Mouse (Mus musculus) cerebellum, adult 8-10 months (tissue): ENCODE data around the gene Topors.
"Not testable (repeated sequence)": the region's sequence is repeated elsewhere in the genome, so short reads cannot be mapped to it uniquely, and the experiment has no call there.

Source experiments
- DNase-seq: peaks from one replicate; pipeline ENCODE4 v3.0.0; 2022

Gene Topors

DNA sequence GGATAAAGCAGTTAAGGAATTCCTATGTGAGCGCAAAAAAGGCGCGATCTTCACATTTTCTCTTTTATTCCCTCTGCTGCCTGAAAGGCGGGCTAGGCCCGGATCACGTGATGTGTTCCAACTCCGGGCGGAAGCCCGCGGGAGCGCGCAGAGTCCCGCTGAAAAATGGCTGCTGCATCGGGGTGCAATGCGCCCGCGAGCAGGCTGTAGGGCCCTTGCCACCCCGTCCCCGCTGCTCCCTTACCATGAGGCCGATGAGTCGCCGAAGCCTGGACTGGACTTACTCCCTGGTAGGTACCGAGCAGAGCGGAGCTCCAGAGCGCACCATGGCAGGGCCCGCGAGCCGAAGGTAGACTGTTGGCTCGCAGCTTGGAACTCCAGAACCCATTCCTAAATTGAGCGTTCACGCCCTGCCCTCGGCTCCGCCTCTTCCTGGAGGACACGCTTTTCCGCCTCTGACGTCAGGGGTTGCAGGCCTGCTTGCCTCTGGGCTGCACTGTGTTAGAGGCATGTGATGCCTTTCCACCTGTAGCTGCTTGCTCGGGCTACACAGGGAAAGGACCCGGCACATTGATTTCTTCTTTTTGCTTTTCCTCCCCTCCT lies at the start of gene Topors, which contains the start of gene Smim27:
TSS of gene Topors (minus strand) at position 421 of the 603 bp plus-strand sequence.
TSS of gene Smim27 (plus strand) at position 150 of the 603 bp plus-strand sequence.
- peak; percentile 91 for DNase-seq

DNA sequence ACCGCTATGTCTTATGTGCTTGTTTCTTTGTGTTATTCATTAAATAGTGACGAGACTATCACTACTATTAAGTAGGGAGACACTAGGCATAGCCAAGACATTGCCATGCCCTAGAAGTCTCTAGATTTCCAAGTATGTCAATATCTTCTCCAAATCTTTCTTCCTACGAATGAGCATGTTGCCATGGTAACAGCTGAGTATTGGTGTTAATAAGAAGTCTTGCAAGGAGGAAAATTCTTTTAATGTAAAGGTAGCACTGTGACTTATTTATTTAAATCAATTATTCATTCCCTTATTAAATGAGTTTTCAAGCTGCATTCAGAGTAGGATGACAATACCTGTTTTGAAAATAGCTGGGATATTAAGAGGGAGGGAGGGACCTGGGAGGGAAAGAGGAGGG lies 47.8 kb upstream of the Topors start:
- no peak for DNase-seq

DNA sequence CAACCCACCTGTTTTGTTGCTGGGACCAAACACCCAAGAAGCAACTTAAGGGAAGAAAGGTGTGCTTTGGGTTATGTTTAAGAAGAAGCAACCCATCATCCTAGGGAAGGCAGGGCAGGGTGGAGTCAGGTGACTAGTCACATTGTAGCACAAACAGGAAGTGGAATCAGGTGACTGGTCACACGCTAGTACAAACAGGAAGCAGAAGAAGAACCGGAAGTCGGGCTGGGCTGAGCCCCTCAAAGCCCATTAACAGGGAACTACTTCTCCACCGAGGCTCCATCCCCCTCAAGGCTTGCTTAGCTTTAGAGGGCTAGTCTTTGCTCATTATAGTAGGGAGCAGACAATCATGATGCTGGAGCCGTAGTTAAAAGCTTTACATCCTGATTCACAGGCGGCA lies 43.4 kb upstream of the Topors start:
- no peak for DNase-seq

DNA sequence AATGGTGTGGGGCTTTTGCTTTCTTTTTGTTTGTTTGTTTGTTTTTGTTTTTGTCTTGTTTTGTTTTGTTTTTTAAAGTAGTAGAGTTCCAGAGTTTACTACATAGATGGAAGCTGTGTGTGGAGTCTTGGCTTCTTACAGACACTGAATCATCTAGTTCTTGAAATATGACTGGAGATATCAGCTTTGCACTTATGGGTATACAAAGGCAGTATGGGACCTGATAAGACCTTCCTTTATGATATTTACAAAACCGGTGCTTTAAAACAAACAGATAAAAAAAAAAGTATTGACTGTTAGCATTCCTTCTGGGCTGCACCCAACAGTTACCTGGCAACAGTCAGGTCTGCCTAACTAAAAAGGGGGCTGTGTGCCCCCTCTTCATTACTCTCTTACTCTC lies 42.6 kb upstream of the Topors start:
- DNase-seq, result no peak

- no peak for DNase-seq
Observed at GRCm38 (mm10) chr4:40310796-40311383, 41.2 kb upstream of the Topors start.

DNA sequence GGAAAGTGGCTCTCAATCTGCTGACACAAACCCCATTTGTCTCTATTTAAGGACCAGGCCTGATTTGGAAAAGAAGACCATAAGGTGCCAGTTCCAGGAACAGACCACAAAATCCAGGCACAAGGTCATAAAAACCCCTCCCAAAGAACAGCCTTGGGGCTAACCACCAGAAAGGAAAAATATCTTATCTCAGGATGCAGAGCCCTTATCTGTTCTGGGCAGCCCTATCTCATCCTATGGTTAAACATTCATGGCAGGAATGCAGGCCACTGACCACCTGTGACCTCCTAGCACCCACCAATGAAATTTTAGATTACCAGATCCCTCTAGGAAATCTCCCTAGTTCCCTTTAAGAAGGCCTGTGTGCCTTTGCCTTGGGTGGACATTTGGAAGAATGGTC lies 40.0 kb upstream of the Topors start:
- no peak for DNase-seq

GRCm38 (mm10) chr4:40302445-40303125 lies 32.9 kb upstream of the Topors start:
- no peak for DNase-seq

DNA sequence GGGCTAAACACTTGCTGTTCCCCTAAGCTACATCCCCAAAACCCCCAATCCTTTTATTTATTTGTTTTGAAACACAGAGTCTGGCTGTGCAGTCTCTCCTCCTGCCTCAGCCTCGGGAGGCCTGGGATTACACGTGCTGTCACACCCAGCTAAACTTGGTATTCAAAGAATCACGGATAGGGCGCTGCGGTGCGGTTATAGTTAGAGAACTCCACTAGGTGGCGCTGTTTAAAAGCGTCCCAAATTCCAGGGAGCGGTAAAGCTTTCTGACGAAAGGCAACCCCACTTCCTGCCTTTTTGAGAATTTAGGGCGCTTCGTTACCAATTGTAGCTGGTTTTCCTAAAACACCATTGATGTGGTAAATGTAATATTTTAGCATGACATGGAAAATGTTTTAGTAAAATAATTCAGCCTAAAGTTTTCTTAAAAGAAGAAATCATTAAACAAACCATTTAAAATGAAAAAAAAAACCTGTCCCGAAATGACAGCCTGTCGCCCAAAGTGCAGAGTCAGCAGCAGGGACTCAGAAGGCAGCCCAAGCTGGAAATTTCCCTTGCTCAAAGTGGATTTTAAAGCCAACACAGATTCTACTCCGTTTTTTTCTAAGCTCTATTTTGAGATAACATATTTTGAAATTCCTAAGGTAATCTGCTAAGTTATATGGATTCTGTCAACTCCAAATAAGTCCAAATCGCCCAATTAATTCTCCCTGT lies 31.6 kb upstream of the Topors start:
- DNase-seq, result peak; percentile 72

DNA sequence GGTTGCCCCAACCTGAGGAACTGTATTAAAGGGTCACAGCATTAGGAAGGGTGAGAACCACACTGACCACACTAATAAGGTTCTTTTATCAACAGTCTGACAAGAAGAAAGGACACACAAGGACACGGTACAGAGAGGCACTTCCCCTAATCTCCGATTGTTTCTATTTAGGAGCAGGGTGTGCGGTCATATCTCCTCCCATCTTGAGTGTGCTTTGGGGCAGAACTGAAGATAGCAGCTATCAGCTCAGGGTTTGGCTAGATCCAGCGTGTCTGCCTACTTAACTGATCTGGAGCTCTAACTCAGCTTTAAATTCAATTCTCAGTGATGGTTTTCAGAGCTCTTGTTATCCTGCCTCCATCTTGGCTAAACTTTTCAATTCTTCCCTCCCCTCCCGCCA lies 29.5 kb upstream of the Topors start:
- DNase-seq, result no peak

GRCm38 (mm10) chr4:40291511-40291910 lies 21.9 kb upstream of the Topors start:
- DNase-seq, result not testable (repeated sequence)

GRCm38 (mm10) chr4:40289046-40289445 lies 19.4 kb upstream of the Topors start:
- DNase-seq, result no peak

GRCm38 (mm10) chr4:40287415-40287814 lies 17.8 kb upstream of the Topors start:
- no peak for DNase-seq

DNA sequence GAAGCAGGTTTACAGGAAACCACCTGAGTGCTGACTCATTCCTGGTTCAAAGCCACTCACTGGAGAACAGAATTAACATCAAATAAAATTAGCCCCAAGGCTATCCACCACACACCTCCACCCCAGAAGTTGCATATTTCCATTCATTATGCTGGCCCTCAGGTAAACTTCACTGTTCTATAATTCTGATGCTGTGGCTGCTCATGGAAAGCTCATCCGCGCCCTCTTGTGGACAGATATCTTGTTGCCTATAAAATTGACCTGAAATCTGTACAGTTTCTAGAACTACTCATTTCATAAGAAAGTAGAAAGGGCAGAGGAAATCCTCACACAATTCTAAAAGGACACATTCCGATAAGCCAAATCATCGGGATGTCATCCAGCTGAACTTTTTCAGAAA lies 15.9 kb upstream of the Topors start:
- peak; percentile 65 for DNase-seq

DNA sequence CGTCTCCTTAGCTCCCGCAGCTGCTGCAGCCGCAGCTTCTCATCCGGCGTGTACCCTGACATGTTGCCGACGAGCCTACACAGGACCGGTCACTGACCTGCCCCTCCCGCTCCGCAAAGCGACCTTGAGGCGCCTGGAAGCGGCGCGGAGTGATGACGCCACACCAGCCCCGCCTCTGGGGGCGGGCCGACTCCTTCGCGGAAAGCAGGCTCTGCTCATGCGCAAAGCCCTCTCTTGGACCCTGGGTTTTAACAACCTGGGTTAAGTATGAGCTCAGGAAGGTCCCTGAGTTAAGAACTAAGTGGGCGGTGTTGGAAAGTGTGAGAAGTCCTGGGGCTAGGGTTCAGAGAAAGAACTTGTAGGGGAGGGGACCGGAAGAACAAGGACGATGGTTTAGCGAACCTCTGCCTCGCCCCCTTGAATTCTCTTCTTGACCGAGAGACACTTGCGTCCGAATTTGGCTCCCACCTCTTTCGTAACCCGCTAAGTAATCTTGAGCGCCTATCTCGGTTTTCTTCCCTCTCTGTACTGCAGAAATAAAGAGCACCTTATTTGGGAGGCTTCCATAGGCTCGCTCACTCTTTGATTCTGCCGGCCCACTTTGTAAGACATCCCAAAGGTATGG lies 9.7 kb upstream of the Topors start, which contains the start of gene Ndufb6:
TSS of gene Ndufb6 (minus strand) at position 146 of the 625 bp plus-strand sequence.
- peak; percentile 94 for DNase-seq

GRCm38 (mm10) chr4:40278880-40279275 lies 9.2 kb upstream of the Topors start:
- no peak for DNase-seq

DNA sequence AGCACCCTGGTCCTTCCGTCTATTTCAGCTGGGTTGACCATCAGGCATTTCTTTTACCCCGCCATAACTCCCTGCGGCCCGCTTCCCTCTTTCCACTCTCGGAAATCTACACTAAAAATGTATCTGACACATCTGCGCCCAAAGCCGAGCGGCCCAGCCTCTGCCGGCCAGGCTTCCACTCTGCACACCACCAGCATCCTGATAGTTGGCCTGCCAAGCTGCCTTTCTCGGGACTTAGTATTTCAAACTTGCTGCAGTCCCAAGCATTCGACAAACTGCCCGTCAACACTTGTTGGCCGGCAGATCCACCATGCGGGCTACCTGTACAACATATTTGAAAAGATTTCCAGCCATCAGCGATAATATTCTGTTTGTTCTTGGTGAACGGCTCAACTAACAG lies 815 bp downstream of the Topors start:
- no peak for DNase-seq

DNA sequence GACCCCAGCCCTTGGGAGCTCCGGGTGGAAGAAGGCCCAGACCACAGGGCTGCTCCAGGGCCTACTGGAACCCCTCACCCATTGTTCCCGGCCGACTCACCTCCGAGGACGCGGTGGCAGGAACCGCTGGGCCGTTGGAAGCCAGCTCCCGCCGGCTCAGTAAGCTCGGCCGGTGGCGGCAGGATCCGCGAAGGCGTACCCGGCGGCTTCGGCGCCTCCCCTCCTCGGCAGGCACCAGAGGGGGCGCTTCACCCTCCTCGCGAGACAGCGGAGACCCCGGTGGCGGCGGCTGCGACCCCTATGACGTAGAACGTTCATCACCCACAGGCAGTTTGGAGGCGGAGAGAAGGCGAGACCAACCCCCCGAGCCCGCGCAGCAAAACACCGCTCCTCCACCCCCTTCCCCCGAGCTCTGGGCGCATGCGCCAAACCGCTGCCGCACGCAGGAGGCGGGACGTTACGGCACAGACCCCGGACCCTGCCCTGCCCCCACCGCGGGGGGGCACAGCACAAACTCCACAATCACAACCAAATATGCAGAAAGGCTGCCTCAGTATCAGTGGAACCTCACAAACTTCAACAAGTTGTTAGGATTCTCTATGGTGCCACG lies 1.3 kb downstream of the Topors start:
- DNase-seq, result peak; percentile 78

GRCm38 (mm10) chr4:40267681-40268080 lies 2.0 kb downstream of the Topors start:
- peak; percentile 11 for DNase-seq

- DNase-seq, result no peak
Observed at GRCm38 (mm10) chr4:40264321-40264720, 5.3 kb downstream of the Topors start.

DNA sequence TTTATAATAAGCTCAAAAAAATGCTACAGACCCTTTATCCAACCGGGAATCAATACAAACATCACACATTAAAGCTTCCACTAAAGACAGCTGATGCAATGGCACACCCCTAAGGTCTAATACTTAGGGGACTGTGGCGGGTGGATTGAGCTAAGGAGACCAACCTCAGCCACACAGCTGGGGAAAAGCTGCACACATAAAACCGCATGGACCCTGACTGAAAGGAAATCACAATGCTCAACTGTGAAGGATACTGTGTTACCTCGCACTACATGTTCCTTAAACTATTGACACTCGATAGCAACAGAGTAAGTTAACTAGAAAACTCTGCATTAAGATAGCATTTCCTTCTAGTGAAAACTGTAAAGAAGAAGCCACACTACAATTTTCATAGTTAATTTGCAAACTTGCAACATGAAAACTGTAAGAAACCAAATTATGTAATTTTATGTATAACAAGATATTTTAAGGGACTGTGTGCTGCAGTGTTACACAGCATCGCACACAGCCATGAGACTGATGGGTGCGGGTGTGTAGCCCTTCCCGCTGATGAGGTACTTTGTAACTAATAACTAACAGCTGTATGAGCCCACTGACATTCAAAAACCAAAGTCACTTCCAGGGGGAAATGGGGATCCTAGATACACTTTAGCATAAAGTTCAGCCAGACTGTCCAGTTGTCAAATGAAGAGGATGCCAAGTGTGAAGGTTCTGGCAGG lies 15.1 kb downstream of the Topors start:
- no peak for DNase-seq

- no peak for DNase-seq
Observed at GRCm38 (mm10) chr4:40253766-40254165, 15.9 kb downstream of the Topors start.

DNA sequence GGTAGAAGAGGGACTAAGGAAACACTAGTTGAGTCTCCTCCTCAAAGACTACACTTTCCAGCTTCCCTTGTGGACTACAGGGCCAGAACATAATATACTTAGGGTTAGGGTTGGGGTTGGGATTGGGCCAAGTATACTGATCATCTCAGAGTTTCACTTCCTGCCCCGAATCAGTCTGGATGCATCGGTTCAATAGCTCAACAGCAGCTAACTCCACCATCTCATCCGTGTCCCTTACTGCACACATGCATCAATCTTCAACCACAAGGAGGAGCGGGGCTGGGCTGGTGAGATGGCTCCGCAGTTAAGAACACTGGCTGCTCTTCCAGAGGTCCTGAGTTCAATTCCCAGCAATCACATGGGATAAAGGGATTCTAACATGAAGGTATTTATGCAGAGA lies 18.7 kb downstream of the Topors start:
- DNase-seq, result no peak
